Mouse (Mus musculus) telencephalon, adult 2 months (tissue): ENCODE data around the gene Tmem219.

Experiments
- DNase-seq: peaks from one replicate; pipeline ENCODE4 v3.0.0-alpha.2; 2011; ENCODE audit warnings: low read depth, low spot score

The Tmem219 gene

DNA sequence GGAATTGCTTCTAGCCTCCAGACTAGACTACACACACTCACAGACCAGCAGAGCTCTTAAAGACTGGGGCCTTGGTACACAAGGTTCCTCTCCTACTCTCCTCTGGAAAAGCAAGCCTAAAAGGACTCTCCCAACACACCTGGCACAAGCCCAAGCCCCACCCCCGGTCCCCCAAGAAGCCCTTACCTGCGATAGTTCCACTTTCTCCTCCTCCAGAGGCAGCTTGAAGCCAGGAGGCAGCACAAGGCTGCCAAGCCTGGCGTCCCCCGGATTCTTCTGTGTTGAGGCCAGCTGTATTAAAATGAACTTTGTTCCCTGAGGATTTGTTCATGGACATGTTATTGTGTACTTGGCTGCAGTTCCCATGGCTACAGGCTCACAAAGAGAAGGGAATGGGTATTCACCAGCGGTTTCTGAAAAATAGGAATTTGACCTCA lies at the start of gene Tmem219:
Gene Tmem219 (minus strand): TSS at position 294 of the 437 bp plus-strand sequence.
- no peak for DNase-seq

- DNase-seq: no peak
These were observed 44.6 kb upstream of the Tmem219 start for GRCm38 (mm10) chr7:126967361-126967760.

GRCm38 (mm10) chr7:126965568-126965967 lies 42.9 kb upstream of the Tmem219 start:
- no peak for DNase-seq

DNA sequence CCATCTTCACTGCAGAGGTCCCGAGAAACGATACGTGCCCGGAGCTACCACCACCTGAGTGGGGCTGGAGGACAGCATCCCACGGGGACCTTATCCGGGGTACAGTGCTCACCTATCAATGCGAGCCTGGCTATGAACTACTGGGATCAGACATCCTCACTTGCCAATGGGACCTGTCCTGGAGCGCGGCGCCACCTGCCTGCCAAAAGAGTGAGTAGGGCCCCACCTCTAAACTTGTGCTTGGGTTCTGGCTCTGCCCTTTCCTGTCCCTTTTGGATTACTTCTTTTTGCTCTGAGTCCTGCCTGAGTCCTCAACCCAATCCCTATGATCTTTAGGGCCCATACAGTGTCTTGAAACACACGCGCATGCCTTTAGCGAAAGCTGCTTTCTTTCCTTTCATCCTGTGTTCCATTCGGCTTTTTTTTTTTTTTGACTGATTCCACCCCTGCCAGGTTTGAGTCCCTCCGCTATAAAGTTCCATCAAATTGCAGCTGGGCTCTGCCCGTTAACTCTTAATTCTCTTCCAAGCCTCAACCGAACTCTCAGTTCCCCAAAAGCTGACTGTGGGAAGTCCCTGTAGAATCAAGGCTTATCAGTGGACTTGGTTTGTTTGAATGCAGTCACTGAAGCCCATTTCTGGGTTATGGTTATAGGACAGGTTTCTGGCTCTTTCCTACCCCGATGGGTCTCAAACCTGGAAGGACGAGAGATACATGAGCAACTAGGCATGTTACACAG lies 41.0 kb upstream of the Tmem219 start:
- DNase-seq: no peak

DNA sequence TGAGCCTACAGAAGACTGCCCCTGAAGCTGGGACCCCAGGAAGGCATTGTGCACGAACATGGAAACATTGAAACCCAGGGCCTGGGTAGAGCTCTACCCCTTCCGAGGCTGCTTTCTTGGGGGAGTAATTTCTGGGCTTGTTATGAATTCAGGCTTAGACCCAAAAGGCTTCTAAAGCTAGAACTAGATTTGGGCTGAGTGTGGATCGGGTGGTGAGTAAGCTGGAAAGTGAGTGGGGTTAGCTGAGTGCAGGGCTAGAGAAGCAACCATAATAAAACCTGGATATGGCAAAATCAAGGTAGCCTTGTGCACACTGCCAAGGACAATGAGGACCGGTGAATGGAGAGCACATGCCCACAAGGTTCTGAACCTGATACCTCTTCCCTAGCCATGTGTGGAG lies 39.2 kb upstream of the Tmem219 start:
- no peak for DNase-seq

DNA sequence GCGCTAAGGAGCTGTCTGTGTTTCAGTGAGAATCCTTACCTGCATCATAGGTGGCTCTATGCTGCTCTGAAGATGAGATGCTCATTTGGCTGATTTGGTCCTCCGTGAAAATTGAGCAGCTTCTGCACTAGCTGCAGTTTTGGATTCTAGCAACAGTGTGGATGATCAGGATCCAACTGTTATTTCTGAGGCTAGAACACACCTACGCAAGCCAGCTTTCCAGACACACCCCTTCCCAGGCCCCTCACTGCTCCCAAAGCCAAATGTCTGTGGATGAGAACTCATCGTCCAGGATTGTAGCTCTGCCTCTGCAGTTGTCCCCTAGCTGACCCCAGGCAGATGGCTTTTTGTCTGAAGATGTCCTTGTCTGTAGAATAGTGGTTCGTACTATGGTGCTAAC lies 38.4 kb upstream of the Tmem219 start:
- peak; percentile 52 for DNase-seq

GRCm38 (mm10) chr7:126959780-126960179 lies 37.1 kb upstream of the Tmem219 start:
- no peak for DNase-seq

GRCm38 (mm10) chr7:126955125-126955524 lies 32.4 kb upstream of the Tmem219 start:
- DNase-seq: no peak

DNA sequence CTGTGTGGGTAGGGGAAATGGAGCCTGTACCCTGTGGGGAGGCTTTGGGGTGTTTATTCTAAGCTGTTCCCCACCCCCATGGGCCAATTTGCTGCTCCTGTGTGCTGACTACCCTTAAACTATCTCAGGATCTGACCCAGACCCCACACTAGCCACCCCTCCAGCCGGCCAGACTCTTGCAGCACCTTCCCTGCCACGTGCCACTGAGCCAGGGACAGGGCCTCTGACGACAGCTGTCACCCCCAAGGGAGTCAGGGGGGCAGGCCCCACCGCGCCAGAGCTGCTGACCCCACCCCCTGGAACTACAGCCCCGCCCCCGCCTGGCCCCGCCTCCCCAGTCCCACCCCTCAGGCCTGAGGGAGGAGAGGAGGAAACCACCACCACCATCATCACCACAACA lies 29.9 kb upstream of the Tmem219 start:
- no peak for DNase-seq

DNA sequence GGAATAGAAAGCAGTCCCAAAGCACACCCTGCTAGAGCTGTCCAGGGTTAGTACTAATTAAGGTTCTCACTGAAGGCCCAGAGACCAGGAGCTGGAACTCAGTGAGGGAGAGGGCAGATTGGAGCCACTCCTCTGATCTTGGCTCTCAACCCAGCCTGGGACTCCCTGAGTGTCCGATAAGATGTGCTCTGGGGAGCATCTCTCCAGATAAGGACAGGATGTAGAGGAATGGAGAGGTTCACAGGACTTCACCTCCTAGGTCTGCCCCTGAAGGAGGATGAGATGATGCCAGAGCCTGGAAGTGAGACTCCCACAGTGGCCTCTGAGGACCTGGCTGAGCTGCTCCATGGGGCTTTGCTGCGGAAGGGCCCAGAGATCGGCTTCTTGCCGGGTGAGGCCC lies 29.0 kb upstream of the Tmem219 start:
- DNase-seq: no peak

- no peak for DNase-seq
These were observed 28.2 kb upstream of the Tmem219 start for GRCm38 (mm10) chr7:126950647-126951615.

DNA sequence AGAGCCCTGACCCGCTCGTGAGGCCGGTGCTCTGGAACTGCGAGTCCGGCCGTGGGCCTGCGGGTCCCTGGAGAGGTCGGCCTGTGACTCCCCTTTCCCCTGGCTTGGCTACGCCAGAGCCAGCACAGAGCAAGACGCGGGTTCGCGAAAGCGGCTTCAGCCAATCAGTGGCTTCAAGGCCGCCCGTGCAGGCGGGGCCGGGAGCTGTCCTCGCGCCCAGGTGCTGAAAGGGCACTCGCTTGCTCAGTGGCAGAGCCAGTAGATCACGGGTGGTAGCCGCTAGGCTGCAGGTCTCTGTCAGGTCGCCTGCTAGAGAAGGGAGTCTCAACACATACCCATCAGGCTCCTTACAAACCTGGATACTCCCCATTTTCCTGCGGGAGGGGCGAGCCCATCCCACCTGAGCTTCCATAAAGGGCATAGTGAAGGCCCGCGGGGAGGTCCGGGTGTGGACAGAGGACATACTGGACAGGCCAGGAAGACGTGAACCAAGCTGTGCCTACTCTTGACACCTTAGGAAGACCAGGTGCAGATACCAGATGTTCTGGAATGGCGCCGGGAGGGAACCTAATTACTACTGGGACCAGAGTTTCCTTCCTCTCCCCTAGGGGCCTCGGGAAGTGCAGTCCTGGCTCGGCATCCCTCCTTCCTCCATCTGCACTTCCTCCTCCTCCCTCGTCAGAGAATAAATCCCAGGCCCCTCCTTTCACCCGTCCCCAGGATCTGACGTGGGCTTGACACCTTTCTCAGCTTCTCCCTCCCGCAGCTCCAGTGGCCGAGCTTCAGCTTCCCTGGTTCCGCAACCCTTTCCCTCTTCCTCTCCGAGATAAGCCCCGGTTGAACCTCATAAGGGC lies 27.3 kb upstream of the Tmem219 start, which contains the start of gene Sez6l2:
Gene Sez6l2 (plus strand): TSS at position 771 of the 854 bp plus-strand sequence.
- DNase-seq: peak; percentile 93

- DNase-seq: no peak
These were observed 26.7 kb upstream of the Tmem219 start, which contains the start of gene Asphd1 for GRCm38 (mm10) chr7:126949403-126949792. Asphd1 (minus strand) TSS chr7:126949582.

DNA sequence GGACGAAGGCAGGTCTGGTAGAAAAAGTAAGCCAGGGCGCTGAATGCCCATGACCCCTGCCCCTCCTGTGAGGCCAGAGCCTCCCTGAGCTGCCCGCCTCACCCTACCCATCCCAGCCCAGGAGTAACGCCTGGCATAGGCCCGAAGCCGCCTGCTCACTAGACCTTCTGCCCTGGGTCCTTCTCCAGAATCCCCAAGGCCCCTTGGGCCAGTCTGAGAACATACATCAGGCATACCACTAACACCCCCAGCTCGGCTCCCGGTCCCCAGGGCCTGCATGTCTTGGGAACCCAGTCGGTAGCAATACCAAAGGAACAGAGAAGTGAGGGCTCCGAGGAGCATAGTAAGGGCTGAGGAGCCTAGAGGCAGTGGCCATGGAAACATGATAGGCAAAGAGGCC lies 25.9 kb upstream of the Tmem219 start:
- DNase-seq: no peak

DNA sequence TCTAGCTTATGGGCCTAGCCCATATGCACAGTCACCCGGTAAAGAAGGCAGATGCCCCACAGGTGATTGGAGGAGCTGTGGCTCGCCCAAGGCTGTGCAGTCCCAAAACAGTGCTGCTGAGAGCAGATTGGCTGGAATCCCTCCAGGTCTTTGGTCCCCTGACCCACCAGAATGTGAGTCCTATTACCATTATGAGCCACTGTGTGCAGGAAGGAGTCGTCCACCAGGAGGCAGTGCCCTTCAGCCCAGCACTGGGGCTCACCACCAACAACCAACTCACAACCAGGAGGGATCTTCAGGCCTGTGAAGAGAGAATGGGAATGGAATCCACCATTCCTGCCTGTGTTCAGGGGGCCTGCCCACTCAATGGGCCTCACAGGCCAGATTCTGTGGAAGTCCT lies 23.8 kb upstream of the Tmem219 start:
- no peak for DNase-seq

DNA sequence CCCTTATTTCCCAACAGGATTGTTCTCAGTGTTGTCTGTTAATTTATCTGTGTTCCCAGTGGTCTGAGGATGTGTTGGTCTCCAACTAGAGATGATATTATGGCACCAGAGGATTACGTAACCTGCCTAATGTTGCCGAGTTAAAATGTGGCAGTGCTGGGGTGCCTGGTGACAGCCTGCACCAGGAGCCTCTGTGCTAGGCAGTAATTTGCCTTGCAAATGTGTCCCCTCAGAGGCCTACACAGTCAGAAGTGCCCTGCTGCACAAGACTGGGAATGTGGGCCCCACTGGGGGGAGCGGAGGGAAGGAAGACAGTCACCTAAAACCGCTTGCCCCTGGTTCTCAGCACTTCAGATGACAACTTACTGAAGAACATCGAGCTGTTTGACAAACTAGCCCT lies 19.1 kb upstream of the Tmem219 start:
- DNase-seq: peak; percentile 62

GRCm38 (mm10) chr7:126941171-126941570 lies 18.5 kb upstream of the Tmem219 start:
- no peak for DNase-seq

DNA sequence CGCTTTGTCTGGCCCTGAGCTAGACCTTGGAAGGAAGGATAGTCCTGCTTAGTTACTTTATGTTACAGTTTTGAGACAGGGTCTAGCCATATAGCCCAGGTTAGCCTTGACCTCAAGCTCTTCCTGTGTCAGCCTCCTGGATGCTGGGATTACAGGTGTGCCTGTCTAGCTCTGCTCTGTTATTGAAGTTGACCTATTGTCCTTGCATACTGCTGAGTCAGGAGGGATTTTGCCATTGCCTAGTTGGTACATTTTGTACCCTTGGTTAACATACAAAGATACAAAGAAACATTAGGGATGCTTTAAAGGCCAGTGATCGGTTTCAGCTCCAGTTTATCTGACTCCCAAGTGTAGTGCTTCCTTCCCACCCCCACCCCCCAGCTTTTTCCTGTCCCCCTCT lies 9.9 kb upstream of the Tmem219 start:
- DNase-seq: no peak

- no peak for DNase-seq
These were observed 6.3 kb upstream of the Tmem219 start for GRCm38 (mm10) chr7:126929046-126929445.

GRCm38 (mm10) chr7:126928384-126929037 lies 5.8 kb upstream of the Tmem219 start, which contains the start of gene Kctd13:
Kctd13 (plus strand) TSS chr7:126928879.
- peak; percentile 70 for DNase-seq

DNA sequence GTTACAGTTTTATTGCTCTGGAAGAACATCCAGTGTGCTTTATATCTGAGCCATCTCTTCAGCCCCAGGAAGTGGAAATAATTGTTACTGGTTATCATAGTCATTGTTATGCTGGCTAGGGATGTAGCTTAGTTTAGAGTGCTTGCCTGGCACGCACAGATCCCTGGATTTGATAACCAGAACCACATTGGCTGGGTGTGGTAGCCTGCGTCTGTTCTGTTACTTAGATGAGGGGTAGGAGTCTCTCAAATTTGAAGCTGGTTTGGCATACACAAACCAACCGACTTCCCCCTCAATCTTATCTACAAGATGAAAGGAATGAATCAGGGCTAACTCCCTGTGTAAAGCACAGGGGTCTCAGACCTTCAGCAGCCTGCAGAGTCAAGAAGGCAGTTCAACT lies 3.6 kb upstream of the Tmem219 start:
- no peak for DNase-seq
